Mouse (Mus musculus): ENCODE measurements around the gene Efna4. TPM values are rescaled to one million over a fixed set of nuclear protein-coding genes. Genes with fewer than 3 reads are reported as not detected.

Gene Efna4
- polyA plus RNA-seq, 1 experiment from 2014 or later, result 31.5 TPM

DNA sequence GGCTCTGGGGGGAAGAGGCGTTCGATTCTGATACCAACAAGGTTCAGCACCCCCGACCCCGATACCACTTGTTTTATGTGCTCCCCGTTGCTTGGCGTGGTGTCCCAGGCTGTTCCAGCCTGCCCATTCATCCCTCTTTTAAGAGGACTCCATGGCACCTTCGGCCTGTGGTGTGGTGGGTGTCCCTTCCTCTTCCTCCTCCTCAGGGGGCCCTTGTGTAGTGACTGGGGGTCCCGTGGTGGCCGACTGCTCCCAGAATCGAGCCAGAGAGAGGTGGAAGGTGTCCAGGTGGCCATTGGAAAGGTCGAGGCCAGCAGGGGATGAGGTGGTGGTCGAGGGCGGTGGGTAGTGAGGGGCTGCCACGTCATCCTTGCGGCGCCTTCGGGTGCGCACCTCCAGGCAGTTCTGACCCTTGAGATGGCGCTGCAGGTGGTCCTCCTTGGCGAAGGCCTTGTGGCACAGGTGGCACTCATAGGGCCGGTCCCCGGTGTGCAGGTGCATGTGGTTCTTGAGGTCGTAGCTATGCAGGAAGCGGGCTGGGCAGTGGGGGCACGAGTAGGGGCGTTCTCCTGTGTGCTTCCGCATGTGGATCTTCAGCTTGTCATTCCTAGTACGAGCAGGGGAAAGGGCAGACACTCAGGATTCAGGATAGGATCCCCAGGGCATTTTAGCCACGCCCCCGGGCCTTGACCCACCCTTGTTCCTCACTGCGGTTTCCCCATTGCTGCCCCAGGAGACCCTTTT, 41.7 kb upstream of the Efna4 start:
- H3K4me2 ChIP-seq, result no peak overlapping the region
- H3K9ac ChIP-seq, result no peak overlapping the region
- peaks cover 24% of the 10 kb centered on the region for H3K36me3 ChIP-seq
- H3K9me3 ChIP-seq (replicated peaks), result no peaks in the 10 kb centered on the region
- no peak for ATAC-seq (replicated peaks; ENCODE audit: low FRiP score)
- no peaks in the 10 kb centered on the region for H3K27me3 ChIP-seq
- H3K4me1 ChIP-seq, result peaks cover 25% of the 10 kb centered on the region
- no peak overlapping the region for H3K27ac ChIP-seq
- 88% methylated on average over 31 of the region's 31 CpGs for WGBS
- no peak overlapping the region for H3K4me3 ChIP-seq (replicated peaks)

DNA sequence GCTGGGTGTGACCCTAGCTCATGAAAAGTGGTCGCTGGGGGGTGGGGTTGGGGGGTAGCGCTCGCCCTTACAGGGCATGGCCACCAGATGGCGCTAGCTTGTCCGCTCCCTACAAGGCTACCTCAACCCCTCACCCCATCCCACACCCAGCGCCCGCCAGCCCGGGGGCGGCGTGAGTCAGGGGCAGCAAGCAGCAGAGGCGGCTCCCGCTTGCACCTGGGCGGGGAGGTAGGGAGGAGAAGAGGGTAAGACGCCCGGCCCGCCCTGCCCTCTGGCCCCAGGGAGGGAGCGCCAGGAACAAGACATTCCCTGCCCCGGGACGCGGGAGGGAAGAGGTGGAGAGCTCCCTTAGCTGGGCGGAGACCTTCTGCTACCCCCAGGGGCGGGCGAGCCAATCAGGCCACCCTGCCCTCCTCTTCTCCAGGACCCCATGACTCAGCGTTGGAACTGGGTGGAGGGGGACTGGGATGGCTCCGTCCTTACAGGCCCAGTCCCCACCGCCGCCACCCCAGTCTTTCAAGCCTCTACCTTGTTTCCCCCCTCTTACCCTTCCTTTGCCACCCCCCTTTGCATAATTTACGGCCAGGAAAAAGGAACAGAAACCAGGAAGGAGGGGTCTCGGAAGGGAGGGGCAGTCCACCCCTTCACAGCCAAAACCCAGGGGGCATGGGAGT, 40.7 kb upstream of the Efna4 start:
- ATAC-seq (replicated peaks; ENCODE audit: low FRiP score), result peak; percentile 92
- Histone ChIP-seq H3K4me3 (replicated peaks) (peak overlapping the region; percentile 58), H3K4me1 (peaks cover 26% of the 10 kb centered on the region), H3K36me3 (peaks cover 24% of the 10 kb centered on the region), H3K9me3 (replicated peaks) (no peaks in the 10 kb centered on the region), H3K27ac (peak overlapping the region; percentile 70), H3K27me3 (no peaks in the 10 kb centered on the region), H3K9ac (peak overlapping the region; percentile 55), H3K4me2 (peak overlapping the region; percentile 85)
- under 1% methylated on average over 28 of the region's 29 CpGs for WGBS

DNA sequence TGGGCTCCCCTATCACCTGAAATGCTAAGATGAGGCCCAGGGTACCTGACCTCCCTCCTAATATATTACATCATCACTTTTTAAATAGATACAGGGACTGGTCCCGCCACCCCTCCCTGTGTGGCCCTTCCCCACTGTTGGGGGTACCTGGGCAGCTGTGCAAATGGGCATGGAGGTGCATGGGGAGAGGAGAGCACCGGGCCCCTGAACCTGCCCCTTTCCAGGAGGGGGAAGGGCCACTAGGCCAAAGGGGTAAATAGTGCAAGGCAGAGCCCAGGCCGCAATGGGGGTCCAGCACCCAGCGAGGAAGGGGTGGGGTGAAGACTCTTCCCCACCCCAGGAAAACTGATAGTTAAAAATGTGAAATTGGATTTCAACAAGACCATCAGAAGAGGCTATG, 40.0 kb upstream of the Efna4 start:
- Histone ChIP-seq H3K27ac (peak overlapping the region; percentile 70), H3K4me3 (replicated peaks) (peak overlapping the region; percentile 58), H3K36me3 (peaks cover 24% of the 10 kb centered on the region), H3K4me1 (peaks cover 31% of the 10 kb centered on the region), H3K27me3 (no peaks in the 10 kb centered on the region), H3K9me3 (replicated peaks) (no peaks in the 10 kb centered on the region), H3K4me2 (peak overlapping the region; percentile 85), H3K9ac (0 out of 2 replicates have a peak overlapping the region, but pooled peaks have one; percentile 55)
- 73% methylated on average over 4 of the region's 4 CpGs for WGBS
- peak; percentile 8; the same call in 1 of the 2 replicates for ATAC-seq (replicated peaks; ENCODE audit: low FRiP score)

DNA sequence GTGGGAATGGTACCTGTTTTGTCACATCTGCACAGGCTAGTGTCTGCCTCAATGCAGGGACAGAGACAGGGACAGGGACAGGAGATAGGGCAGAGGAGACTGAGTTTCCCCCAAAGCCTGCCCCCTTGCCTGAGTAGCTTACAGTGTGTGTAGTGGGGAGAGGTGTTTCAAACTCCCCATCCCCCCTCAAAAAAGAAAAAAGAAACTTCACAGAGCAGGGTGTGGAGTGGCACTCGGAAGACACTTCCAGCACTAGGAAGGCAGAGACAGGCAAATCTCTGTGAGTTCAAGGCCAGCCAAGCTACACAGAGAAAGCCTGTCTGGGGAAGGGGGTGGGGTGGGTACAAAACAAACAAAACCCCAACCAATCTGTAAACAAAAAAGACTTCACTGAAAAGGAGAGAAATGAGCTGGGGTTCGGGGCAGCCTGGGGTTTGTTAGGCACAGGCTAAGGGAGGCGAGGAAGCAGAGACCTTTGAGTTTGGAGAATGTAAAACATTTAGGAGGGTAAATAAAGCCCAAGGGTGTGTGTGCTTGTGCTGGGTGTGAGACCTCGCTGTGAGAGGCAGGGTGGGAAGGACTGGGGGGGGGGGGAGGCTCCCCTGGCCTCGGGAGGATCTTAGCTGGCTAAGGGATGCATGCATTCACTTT, 35.9 kb upstream of the Efna4 start:
- Histone ChIP-seq H3K9ac (no peak overlapping the region), H3K27me3 (no peaks in the 10 kb centered on the region), H3K36me3 (no peaks in the 10 kb centered on the region), H3K4me2 (no peak overlapping the region), H3K4me1 (peaks cover 24% of the 10 kb centered on the region), H3K9me3 (replicated peaks) (no peaks in the 10 kb centered on the region), H3K4me3 (replicated peaks) (no peak overlapping the region), H3K27ac (no peak overlapping the region)
- WGBS, result 55% methylated on average over 5 of the region's 5 CpGs
- no peak for ATAC-seq (replicated peaks; ENCODE audit: low FRiP score)

DNA sequence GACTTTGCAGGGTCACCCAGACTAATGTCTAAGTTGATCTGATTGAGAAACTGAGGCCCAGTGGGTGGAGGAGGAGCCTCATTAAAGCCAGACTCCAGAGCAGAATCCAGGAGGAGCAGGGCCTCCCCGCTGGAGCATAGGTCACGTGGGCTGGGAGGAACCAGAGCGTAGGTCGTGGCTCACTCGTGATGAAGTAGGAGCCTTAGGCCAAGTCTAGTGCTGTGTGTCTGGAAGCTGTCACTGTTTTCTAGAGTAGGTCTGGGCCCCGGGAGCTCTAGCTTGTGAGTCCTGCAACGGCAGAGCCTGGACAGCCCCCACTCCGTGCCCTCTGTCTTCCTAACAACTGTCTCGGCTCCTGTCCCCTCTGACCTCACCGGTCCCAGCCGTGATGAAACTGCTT, 29.5 kb upstream of the Efna4 start:
- no peak overlapping the region for H3K4me3 ChIP-seq (replicated peaks)
- H3K9me3 ChIP-seq (replicated peaks), result no peaks in the 10 kb centered on the region
- H3K27ac ChIP-seq, result no peak overlapping the region
- no peak overlapping the region for H3K4me2 ChIP-seq
- H3K27me3 ChIP-seq, result no peaks in the 10 kb centered on the region
- no peaks in the 10 kb centered on the region for H3K36me3 ChIP-seq
- no peak for ATAC-seq (replicated peaks; ENCODE audit: low FRiP score)
- no peak overlapping the region for H3K9ac ChIP-seq
- WGBS, result 53% methylated on average over 11 of the region's 11 CpGs
- H3K4me1 ChIP-seq, result peaks cover 26% of the 10 kb centered on the region

DNA sequence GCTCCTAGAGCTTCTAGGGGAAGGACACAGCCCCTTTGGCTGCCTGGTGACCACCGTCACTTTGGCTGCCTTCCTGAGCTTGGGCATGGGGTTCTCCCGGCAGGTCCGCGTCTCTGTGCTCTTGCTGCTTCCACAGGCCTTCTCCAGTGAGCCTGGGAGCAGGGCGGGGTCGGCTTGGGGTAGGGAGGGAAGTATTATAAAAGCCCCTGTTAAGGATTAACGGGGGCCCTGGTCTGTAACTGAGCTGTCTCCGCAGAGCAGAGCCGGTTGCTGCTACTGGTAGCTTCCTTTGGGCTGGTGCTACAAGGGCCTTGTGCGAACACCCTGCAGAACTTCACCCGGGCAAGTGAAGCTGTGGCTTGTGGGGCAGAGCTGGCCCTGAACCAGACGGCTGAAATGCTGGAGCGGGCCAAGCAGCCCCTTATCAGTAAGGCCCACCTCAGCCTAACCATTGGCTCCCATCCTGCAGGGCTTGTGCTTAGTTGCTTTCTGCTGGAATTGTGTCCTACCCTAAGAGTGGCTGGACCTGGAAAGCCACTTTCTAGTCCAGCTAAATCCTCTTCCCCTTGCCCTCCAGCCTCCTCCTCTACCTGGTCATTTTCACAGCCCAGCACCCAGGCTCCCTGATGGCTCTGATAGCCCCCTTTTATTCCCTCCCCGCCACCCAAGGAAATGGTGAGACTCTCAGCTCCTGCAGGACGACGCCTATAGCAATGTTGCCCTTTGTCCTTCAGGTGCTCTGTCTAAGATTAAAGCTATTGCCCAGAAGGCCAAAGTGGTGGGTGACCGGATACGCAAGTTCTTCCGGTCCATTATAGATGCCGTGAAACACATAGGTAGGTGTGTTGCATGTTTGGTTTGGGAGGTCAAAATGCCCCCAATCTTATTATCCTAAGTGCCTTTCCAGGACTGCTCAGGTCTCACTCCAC, 27.9 kb upstream of the Efna4 start:
- no peaks in the 10 kb centered on the region for H3K9me3 ChIP-seq (replicated peaks)
- no peak overlapping the region for H3K9ac ChIP-seq
- H3K36me3 ChIP-seq, result no peaks in the 10 kb centered on the region
- 63% methylated on average over 20 of the region's 20 CpGs for WGBS
- H3K4me3 ChIP-seq (replicated peaks), result no peak overlapping the region
- ATAC-seq (replicated peaks; ENCODE audit: low FRiP score), result peak; percentile 75
- H3K27ac ChIP-seq, result peak overlapping the region; percentile 59
- H3K4me2 ChIP-seq, result no peak overlapping the region
- no peaks in the 10 kb centered on the region for H3K27me3 ChIP-seq
- H3K4me1 ChIP-seq, result peaks cover 26% of the 10 kb centered on the region

DNA sequence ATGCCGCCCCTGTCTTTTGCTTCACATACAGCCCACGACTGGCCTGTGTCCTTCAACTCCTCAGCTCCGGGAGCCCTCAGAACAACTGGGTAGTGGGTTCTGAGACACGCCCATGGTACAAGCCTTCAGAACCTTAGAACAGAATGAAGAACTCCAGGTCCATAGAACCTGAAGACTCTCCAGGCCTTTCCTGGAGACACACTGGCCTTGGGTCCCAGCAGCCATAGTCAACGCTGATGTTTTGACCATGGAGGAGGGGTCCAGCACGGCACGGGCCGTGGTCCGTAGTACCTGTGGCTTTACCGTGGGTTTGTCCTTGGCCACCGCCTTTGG, 27.3 kb upstream of the Efna4 start, which contains the start of gene Dcst1:
Gene Dcst1, minus strand, starts transcription at position 101 of the 333 bp plus-strand sequence.
- Histone ChIP-seq H3K4me3 (replicated peaks) (no peak within 1 kb of the TSS), H3K4me2 (no peak within 1 kb of the TSS), H3K27me3 (no peaks in the 10 kb centered on the region), H3K4me1 (peaks cover 26% of the 10 kb centered on the region), H3K9me3 (replicated peaks) (no peaks in the 10 kb centered on the region), H3K9ac (no peak within 1 kb of the TSS), H3K36me3 (no peaks in the 10 kb centered on the region), H3K27ac (peak within 1 kb of the TSS; percentile 59)
- peak; percentile 18; the same call in 1 of the 2 replicates for ATAC-seq (replicated peaks; ENCODE audit: low FRiP score)
- WGBS, result 91% methylated on average over 11 of the region's 11 CpGs

DNA sequence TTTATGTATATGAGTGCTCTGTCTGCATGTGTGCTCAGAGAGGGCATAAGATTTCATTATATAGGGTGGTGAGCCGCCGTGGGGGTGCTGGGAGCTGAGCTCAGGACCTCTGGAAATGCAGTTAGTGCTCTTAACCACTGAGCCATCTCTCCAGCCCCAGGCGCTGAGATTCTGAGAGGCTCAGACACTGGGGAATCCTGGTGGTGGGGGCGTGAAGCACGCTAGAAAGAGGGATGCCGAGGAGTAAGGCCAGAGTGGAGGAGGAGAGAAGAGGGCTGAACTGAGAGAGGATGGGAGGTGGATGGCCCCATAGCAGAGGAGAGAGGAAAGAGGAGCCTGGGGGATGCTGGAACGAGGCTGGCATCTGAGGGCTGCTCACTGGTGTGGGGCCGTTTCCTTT, 26.8 kb upstream of the Efna4 start:
- no peak overlapping the region for H3K4me3 ChIP-seq (replicated peaks)
- no peak for ATAC-seq (replicated peaks; ENCODE audit: low FRiP score)
- 67% methylated on average over 8 of the region's 8 CpGs for WGBS
- no peaks in the 10 kb centered on the region for H3K27me3 ChIP-seq
- no peak overlapping the region for H3K27ac ChIP-seq
- no peak overlapping the region for H3K9ac ChIP-seq
- H3K36me3 ChIP-seq, result no peaks in the 10 kb centered on the region
- no peaks in the 10 kb centered on the region for H3K9me3 ChIP-seq (replicated peaks)
- no peak overlapping the region for H3K4me2 ChIP-seq
- peaks cover 26% of the 10 kb centered on the region for H3K4me1 ChIP-seq

DNA sequence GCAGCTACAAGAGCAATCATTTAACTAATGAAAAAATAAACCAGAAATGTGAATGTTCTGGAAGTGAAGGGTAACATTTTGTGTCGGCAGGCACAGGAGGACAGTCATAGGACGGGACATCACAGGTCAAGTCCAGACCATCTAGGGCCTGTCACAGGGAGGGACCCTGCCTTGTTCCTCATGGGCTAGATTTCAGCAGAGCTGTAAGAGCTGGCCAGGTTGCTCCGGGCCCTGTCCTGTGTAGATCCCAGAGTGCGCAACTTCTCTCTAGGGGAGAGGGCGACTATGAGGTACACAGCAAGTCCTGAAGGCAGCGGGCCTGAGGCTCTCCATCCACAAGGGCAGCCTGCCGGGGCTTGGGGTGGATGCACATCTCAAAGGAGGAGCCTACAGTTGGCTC, 23.8 kb upstream of the Efna4 start, which contains the start of gene Dcst2:
Gene Dcst2, plus strand, starts transcription at position 301 of the 400 bp plus-strand sequence.
- peaks cover 20% of the 10 kb centered on the region for H3K4me1 ChIP-seq
- ATAC-seq (replicated peaks; ENCODE audit: low FRiP score), result no peak
- no peak within 1 kb of the TSS for H3K4me2 ChIP-seq
- H3K27me3 ChIP-seq, result no peaks in the 10 kb centered on the region
- H3K9me3 ChIP-seq (replicated peaks), result no peaks in the 10 kb centered on the region
- H3K4me3 ChIP-seq (replicated peaks), result no peak within 1 kb of the TSS
- H3K9ac ChIP-seq, result no peak within 1 kb of the TSS
- 84% methylated on average over 7 of the region's 7 CpGs for WGBS
- no peaks in the 10 kb centered on the region for H3K36me3 ChIP-seq
- H3K27ac ChIP-seq, result no peak within 1 kb of the TSS

DNA sequence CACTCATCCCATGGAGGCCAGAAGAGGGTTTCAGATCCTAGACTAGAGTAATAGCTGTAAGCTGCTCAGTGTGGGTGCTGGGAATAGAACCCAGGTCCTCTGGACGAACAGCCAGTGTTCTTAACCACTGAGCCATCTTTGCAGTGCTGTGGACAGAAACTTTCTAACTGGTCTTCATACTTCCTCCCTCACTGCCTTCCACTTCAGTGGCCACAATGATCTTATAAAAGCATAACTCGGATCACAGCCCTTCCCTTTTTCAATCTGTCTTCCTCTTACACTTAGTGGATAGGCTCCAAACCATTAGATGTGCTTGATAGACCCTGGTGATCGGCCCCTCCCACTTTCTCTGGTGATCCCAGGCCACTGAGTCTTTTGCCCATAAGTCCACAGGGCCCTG, 22.4 kb upstream of the Efna4 start:
- ATAC-seq (replicated peaks; ENCODE audit: low FRiP score), result no peak
- Histone ChIP-seq H3K4me1 (peaks cover 20% of the 10 kb centered on the region), H3K9me3 (replicated peaks) (no peaks in the 10 kb centered on the region), H3K27ac (no peak overlapping the region), H3K4me3 (replicated peaks) (no peak overlapping the region), H3K27me3 (0 out of 2 replicates have a peak, but pooled peaks cover 3% of the 10 kb centered on the region), H3K9ac (no peak overlapping the region), H3K36me3 (no peaks in the 10 kb centered on the region), H3K4me2 (no peak overlapping the region)
- WGBS, result 76% methylated on average over 3 of the region's 3 CpGs

DNA sequence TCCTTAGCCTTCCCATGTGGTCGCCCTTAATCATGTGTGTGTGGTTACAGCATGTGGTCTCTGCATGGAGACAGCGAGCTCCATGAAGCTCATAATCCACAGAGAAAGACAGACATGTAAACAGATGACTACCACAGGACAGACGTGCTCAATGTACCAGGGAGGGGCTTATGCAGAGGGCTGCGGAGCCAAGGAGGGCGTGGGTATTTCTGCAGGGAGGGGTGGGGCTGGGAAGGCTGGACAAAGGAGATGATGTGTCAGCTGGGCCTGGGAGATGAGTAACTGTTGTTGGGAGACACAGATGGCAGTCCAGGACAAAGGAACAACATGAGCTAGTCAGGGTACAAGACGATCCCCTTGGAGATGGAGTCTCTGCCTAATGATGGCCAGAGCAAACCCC, 21.8 kb upstream of the Efna4 start:
- no peak for ATAC-seq (replicated peaks; ENCODE audit: low FRiP score)
- H3K4me1 ChIP-seq, result peaks cover 19% of the 10 kb centered on the region
- H3K27ac ChIP-seq, result no peak overlapping the region
- H3K9ac ChIP-seq, result no peak overlapping the region
- H3K27me3 ChIP-seq, result 0 out of 2 replicates have a peak, but pooled peaks cover 3% of the 10 kb centered on the region
- no peak overlapping the region for H3K4me3 ChIP-seq (replicated peaks)
- no peaks in the 10 kb centered on the region for H3K36me3 ChIP-seq
- WGBS, result 74% methylated on average over 6 of the region's 6 CpGs
- no peaks in the 10 kb centered on the region for H3K9me3 ChIP-seq (replicated peaks)
- H3K4me2 ChIP-seq, result no peak overlapping the region

Data from kidney, embryonic 15.5 days (tissue).